Mouse (Mus musculus) heart, postnatal 10 days (tissue): ENCODE data around the gene St6galnac4. TPM values are rescaled to one million over a fixed set of nuclear protein-coding genes. Genes with fewer than 3 reads are reported as not detected.

Experiments
- DNase-seq, 2 experiments: peaks; one replicate each; pipeline ENCODE4 v3.0.0; 2021
- intact Hi-C: fragments of 180-260 bp; cut with DNase I; formaldehyde crosslinking; loops from one replicate; pipeline ENCODE4 v1.15.1; 2025
- total RNA-seq, 2 experiments: library from RNA; stranded (reverse); gene quantifications; 2 replicates each; pipeline ENCODE4 v1.2.3; 2021

The St6galnac4 gene
- total RNA-seq, 2 experiments from 2014 or later, result 29.3 to 31.8 TPM

DNA sequence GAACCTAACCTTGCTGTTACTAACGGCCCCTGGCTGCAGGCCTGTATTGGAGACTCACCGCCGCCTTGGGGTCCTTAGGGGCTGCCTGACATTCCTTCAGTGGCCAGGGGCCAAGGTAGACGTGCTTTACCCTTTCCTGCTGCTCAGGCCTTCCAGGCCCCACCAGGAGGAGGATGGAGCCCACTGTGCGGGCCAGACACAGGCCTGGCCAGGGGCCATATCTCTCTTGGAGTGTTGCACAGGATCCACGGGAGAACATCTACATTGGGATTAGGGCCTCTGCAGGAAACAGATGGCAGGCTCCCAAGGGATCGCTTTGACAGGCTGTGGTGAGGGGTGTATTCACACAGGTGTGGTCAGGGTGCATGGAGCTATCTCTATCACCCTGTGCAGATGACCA lies 55.9 kb downstream of the St6galnac4 start:
- DNase-seq, result peak; percentile 71 to 73
- intact Hi-C loops, result no loop called here

DNA sequence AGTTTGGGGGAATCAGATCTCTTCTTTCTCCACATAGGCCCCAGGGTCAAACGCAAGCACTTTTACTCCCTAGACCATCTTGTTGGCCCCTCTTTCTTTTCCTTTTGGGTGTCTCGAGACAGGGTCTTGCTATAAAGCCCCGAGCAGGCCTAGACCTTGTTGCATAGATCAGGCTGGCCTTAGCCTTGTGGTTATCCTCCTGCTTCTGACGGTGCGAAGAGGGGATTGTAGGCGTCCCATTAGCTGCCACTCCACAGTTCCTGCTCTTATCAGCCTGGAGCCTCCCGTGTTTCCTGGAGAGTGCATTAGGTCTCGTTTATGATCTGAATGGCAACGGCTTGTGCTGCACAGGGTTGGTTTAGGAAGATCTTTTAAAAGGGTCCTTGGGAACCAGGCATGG lies 57.2 kb downstream of the St6galnac4 start:
- no peak for DNase-seq
- intact Hi-C loops, result no loop called here

DNA sequence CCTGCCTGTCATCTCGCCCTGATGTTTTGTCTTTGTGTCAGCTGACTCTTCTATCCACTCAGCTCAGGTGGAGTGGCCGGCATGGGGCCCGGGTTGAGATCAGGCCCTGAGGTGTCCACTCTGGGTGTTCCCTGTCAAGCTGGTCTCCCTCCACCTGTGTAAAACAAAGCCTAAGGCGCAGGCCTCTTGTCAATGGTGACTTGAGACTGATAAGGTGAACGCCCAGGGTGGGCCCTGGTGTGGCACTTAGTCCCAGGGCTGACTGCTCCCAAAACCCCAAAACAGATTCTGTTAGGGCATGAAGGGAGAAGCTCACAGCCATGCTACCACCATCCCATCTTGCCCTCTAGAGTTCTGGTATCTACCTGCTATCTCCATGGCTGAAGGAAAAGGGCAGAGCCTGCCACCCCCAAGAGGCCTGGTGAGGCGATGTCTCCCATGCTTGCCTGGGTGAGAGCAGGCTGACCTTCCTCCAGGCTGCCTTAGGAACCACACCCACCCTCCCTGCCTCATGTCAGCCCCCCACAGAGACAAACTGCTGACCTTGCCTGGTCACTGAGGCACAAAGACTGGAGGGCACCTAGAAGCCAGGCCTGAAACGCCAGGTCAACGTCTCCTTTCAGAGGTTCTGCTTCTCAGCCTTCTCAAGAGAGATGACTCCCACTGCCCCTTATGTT lies 58.0 kb downstream of the St6galnac4 start:
- intact Hi-C loops, result no loop called here
- no peak for DNase-seq

DNA sequence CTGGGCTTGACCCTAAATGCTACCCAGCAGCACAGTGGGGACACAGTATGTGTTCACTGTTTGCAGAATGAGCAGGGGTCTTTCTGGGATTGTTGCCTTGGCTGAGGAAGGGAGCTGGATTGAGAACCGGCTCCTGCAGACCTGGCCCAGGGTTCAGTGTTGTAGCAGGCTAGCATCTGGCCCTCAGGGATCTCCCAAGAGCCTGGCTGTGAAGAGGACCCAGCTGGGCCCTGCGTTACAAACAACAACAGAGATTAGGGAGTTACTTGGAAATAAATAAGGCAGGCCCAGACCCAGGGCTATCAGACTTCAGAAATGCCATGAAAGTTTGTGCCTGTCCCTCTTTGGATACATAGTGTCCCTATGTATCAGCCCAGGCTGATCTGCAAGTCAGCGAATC lies 58.8 kb downstream of the St6galnac4 start:
- no peak for DNase-seq
- intact Hi-C loops, result loop anchor here (2.0 kb wide), 1 partner anchor 13 kb away; no protein-coding TSS in a partner anchor

DNA sequence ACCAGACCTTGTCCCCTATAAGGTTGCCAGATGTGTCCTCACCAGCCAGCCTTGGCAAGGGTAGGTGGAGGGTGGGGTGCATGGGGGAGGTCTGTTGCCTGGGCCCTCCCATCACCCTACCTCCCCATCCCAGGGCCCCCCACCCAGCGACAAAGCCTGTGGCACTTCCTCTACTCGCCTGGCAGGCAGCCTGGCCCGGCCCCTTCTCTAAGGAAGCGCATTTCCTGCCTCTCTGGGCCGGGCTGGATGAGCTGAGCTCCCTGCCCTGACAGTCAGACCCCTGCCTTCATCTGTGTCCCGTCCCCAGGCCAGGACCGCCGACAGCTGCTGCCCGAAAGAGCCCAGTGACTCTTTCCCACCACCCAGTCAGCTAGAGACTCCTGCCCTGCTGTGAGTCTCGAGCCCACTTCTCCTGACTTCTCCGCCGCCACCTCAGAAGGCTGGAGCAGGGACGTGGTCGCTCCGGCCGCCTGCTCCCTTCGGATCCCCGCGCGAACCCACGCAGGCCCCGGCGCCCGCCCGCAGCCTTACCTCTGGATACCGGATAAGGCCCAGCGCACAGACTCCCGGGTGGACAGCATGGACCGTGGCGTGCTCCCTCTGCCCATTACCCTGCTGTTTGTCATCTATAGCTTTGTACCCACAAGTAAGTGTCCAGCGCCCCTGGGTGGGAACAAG lies 59.6 kb downstream of the St6galnac4 start, which contains the start of gene Eng:
Gene Eng (plus strand): TSS at position 217 of the 678 bp plus-strand sequence.
- intact Hi-C loops, result loop anchor here (2.0 kb wide), 1 partner anchor 14 kb away; no protein-coding TSS in a partner anchor
- DNase-seq, result peak; percentile 84 to 85

DNA sequence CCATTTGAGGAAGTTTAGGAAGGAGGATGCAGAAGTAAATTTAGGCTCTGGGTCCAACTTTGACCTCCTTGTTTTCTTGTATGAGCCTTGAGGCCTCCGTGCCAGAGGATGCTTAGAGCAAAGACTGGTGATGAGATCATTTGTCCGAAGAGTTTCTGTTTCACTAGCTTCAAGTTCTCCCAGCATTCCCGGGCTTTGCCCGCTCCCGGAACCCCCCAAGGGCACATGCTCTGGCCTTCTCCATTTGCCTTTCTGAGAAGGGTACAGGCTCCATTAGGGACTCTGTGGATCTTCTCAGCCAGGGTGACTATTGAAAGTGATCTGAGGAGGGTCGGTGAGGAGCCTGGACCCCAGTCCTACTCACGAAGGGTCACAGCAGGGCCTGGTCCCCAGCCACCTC lies 60.5 kb downstream of the St6galnac4 start:
- DNase-seq, result peak; percentile 47 to 54
- intact Hi-C loops, result loop anchor here (2.0 kb wide), 1 partner anchor 15 kb away; no protein-coding TSS in a partner anchor

Other genes with a start within 250 kb of the St6galnac4 start
- gene Ciz1, start 234.8 kb upstream of the St6galnac4 start, total RNA-seq, result 10 to 100 TPM; 37.4 to 39.3 TPM
- 10 to 100 TPM; 10.0 to 12.5 TPM for gene Dnm1, start 233.8 kb upstream of the St6galnac4 start, total RNA-seq
- 10 to 100 TPM; 52.7 to 57.4 TPM for gene 1110008P14Rik, start 205.2 kb upstream of the St6galnac4 start, total RNA-seq
- 1 to 10 TPM; 4.2 to 7.1 TPM for gene Lcn2, start 198.8 kb upstream of the St6galnac4 start, total RNA-seq
- gene Ptges2, start 191.2 kb upstream of the St6galnac4 start, total RNA-seq, result 10 to 100 TPM; 63.4 to 70.0 TPM
- gene Naif1, start 136.6 kb upstream of the St6galnac4 start, total RNA-seq, result 1 to 10 TPM; 3.2 to 4.4 TPM
- 10 to 100 TPM; 10.1 to 13.5 TPM for gene Slc25a25, start 135.7 kb upstream of the St6galnac4 start, total RNA-seq
- 10 to 100 TPM in 1 of 2 experiments, 1 to 10 TPM in 1; 9.7 to 13.0 TPM for gene Fam102a, start 51.8 kb upstream of the St6galnac4 start, total RNA-seq
- gene Dpm2, start 16.2 kb upstream of the St6galnac4 start, total RNA-seq, result 10 to 100 TPM; 31.2 to 32.6 TPM
- gene Pip5kl1, start 12.3 kb upstream of the St6galnac4 start, total RNA-seq, result not detected
- not detected for gene 9430097D07Rik, start 11.4 kb upstream of the St6galnac4 start, total RNA-seq
- 100 to 1,000 TPM in 1 of 2 experiments, 10 to 100 TPM in 1; 87.9 to 103 TPM for gene St6galnac6, start 12.6 kb downstream of the St6galnac4 start, total RNA-seq
- gene Ak1, start 34.7 kb downstream of the St6galnac4 start, total RNA-seq, result 100 to 1,000 TPM; 522 to 538 TPM
- 100 to 1,000 TPM; 152 to 166 TPM for gene Eng, start 59.5 kb downstream of the St6galnac4 start, total RNA-seq
- gene Fpgs, start 117.0 kb downstream of the St6galnac4 start, total RNA-seq, result 10 to 100 TPM in 1 of 2 experiments, 1 to 10 TPM in 1; 9.9 to 11.7 TPM
- gene Cdk9, start 126.0 kb downstream of the St6galnac4 start, total RNA-seq, result 10 to 100 TPM; 35.4 to 37.6 TPM
- 10 to 100 TPM; 45.3 to 47.1 TPM for gene Sh2d3c, start 134.0 kb downstream of the St6galnac4 start, total RNA-seq
- gene 6330409D20Rik, start 153.9 kb downstream of the St6galnac4 start, total RNA-seq, result not detected
- gene Tor2a, start 170.1 kb downstream of the St6galnac4 start, total RNA-seq, result 10 to 100 TPM; 14.4 to 16.4 TPM
- not detected for gene Ttc16, start 188.5 kb downstream of the St6galnac4 start, total RNA-seq
- gene Ptrh1, start 188.7 kb downstream of the St6galnac4 start, total RNA-seq, result 1 to 10 TPM; 1.7 to 3.3 TPM
- gene Cfap157, start 197.3 kb downstream of the St6galnac4 start, total RNA-seq, result under 1 TPM in 1 of 2 experiments, not detected in 1; 0.14 TPM